Mouse (Mus musculus): ENCODE results near the gene Cd44.

DNA sequence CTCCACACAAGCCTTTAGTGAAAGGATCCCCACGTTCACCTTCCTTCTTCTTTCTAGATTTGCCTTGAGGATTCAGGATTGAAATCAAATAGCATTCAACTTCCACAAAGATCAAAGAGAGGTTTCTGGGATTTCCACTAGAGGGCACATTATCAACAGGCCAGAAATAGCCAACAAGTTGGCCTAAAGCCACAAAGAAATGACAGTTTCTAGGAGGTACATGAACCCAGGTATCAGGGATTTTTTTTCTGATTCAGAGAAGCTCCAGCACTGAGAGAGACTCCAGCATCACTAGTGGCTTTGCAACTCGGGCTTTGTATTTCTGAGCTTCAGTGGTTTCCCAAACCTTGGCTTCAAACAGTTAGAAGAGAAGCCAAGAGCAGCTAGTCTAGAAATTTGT, 97.4 kb downstream of the Cd44 start:
- TF ChIP-seq POLR2A (IDR thresholded peaks at IDR 0.05; ENCODE audit: borderline replicate concordance, insufficient read depth, low read length) (no peak), CTCF (IDR thresholded peaks at IDR 0.05; ENCODE audit: borderline replicate concordance, insufficient read depth, low read depth, low read length) (no peak)
